Mouse (Mus musculus): Measurements from ENCODE around the gene Apba3. TPM values are rescaled to one million over a fixed set of nuclear protein-coding genes. Genes with fewer than 3 reads are reported as not detected.
A peak's percentile ranks its signal among the peaks of the same experiment; 100 is the strongest.

Apba3 gene
- polyA plus RNA-seq, 1 experiment from 2014 or later = 45.3 TPM

GRCm38 (mm10) chr10:81279496-81279895 lies 12.7 kb downstream of the Apba3 start:
- H3K4me3 ChIP-seq (ENCODE audit: low read depth, low read length) = no peak overlapping the region
- WGBS = 34% methylated on average over 10 of the region's 10 CpGs
- H3K4me1 ChIP-seq (ENCODE audit: control insufficient read depth, insufficient read depth, low read length) = 0 out of 2 replicates have a peak, but pooled peaks cover 2% of the 10 kb centered on the region
- H3K9me3 ChIP-seq (ENCODE audit: control insufficient read depth, low read length) = no peaks in the 10 kb centered on the region
- H3K9ac ChIP-seq (ENCODE audit: low read length) = no peak overlapping the region
- 0 out of 2 replicates have a peak overlapping the region, but pooled peaks have one; percentile 11 for H3K4me2 ChIP-seq (ENCODE audit: low read depth, severe bottlenecking)
- H3K27ac ChIP-seq (replicated peaks; ENCODE audit: low read depth, low read length) = no peak overlapping the region
- ATAC-seq (ENCODE audit: insufficient number of reproducible peaks, low FRiP score, low TSS enrichment, low read depth) (no peak), DNase-seq (ENCODE audit: low spot score) (no peak)
- peaks cover 31% of the 10 kb centered on the region for H3K27me3 ChIP-seq (ENCODE audit: control insufficient read depth, insufficient read depth, low read length)
- no peaks in the 10 kb centered on the region for H3K36me3 ChIP-seq (ENCODE audit: control insufficient read depth, insufficient read depth, low read length)

- no peak for ATAC-seq (ENCODE audit: insufficient number of reproducible peaks, low FRiP score, low TSS enrichment, low read depth)
- Histone ChIP-seq H3K27me3 (ENCODE audit: control insufficient read depth, insufficient read depth, low read length) (peaks cover 43% of the 10 kb centered on the region), H3K9ac (ENCODE audit: low read length) (no peak overlapping the region), H3K9me3 (ENCODE audit: control insufficient read depth, low read length) (no peaks in the 10 kb centered on the region), H3K4me3 (ENCODE audit: low read depth, low read length) (no peak overlapping the region; the same call in 1 of the 2 replicates), H3K27ac (replicated peaks; ENCODE audit: low read depth, low read length) (no peak overlapping the region), H3K36me3 (ENCODE audit: control insufficient read depth, insufficient read depth, low read length) (no peaks in the 10 kb centered on the region), H3K4me1 (ENCODE audit: control insufficient read depth, insufficient read depth, low read length) (peaks cover 8% of the 10 kb centered on the region), H3K4me2 (ENCODE audit: low read depth, severe bottlenecking) (no peak overlapping the region)
- 43% methylated on average over 6 of the region's 6 CpGs for WGBS
- DNase-seq (ENCODE audit: low spot score) = no peak
Observed at GRCm38 (mm10) chr10:81284189-81284588, 17.4 kb downstream of the Apba3 start.

DNA sequence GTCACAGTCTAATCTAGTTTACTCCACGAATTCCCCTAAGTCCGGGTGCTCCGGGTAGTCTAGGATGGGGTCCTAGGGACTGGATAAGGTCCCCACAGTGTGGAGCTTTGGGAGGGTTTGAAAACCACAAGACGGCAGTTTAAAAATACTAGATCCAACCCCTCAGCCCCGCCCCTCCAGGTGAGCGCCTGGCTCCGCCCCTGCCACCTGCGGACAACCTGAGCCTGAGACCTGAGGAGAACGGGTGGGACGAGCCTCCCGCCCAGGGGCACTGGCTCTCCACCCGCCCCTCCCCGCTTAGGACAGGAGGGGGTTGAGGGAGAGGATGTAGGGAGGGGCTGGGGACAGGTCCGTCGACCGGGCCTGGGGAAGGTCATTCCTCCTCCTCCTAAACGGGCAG lies 18.0 kb downstream of the Apba3 start:
- DNase-seq (ENCODE audit: low spot score) (peak; percentile 52), ATAC-seq (ENCODE audit: insufficient number of reproducible peaks, low FRiP score, low TSS enrichment, low read depth) (no peak)
- no peak overlapping the region for H3K9ac ChIP-seq (ENCODE audit: low read length)
- no peak overlapping the region for H3K27ac ChIP-seq (replicated peaks; ENCODE audit: low read depth, low read length)
- no peaks in the 10 kb centered on the region for H3K36me3 ChIP-seq (ENCODE audit: control insufficient read depth, insufficient read depth, low read length)
- 0 out of 2 replicates have a peak overlapping the region, but pooled peaks have one; percentile 15 for H3K4me2 ChIP-seq (ENCODE audit: low read depth, severe bottlenecking)
- peaks cover 45% of the 10 kb centered on the region for H3K27me3 ChIP-seq (ENCODE audit: control insufficient read depth, insufficient read depth, low read length)
- no peaks in the 10 kb centered on the region for H3K9me3 ChIP-seq (ENCODE audit: control insufficient read depth, low read length)
- WGBS = 10% methylated on average over 17 of the region's 17 CpGs
- peak overlapping the region; percentile 8; the same call in 1 of the 2 replicates for H3K4me3 ChIP-seq (ENCODE audit: low read depth, low read length)
- peaks cover 8% of the 10 kb centered on the region for H3K4me1 ChIP-seq (ENCODE audit: control insufficient read depth, insufficient read depth, low read length)

GRCm38 (mm10) chr10:81285694-81286450 lies 19.1 kb downstream of the Apba3 start:
- H3K9me3 ChIP-seq (ENCODE audit: control insufficient read depth, low read length) = no peaks in the 10 kb centered on the region
- peaks cover 10% of the 10 kb centered on the region for H3K4me1 ChIP-seq (ENCODE audit: control insufficient read depth, insufficient read depth, low read length)
- H3K4me3 ChIP-seq (ENCODE audit: low read depth, low read length) = peak overlapping the region; percentile 32
- H3K27ac ChIP-seq (replicated peaks; ENCODE audit: low read depth, low read length) = no peak overlapping the region
- DNase-seq (ENCODE audit: low spot score) (peak; percentile 95), ATAC-seq (ENCODE audit: insufficient number of reproducible peaks, low FRiP score, low TSS enrichment, low read depth) (peak; percentile 66)
- H3K4me2 ChIP-seq (ENCODE audit: low read depth, severe bottlenecking) = peak overlapping the region; percentile 67
- WGBS = 2% methylated on average over 53 of the region's 54 CpGs
- H3K36me3 ChIP-seq (ENCODE audit: control insufficient read depth, insufficient read depth, low read length) = no peaks in the 10 kb centered on the region
- H3K27me3 ChIP-seq (ENCODE audit: control insufficient read depth, insufficient read depth, low read length) = peaks cover 51% of the 10 kb centered on the region
- peak overlapping the region; percentile 34 for H3K9ac ChIP-seq (ENCODE audit: low read length)

GRCm38 (mm10) chr10:81286586-81286985 lies 19.8 kb downstream of the Apba3 start:
- 37% methylated on average over 6 of the region's 6 CpGs for WGBS
- Histone ChIP-seq H3K27ac (replicated peaks; ENCODE audit: low read depth, low read length) (no peak overlapping the region), H3K4me1 (ENCODE audit: control insufficient read depth, insufficient read depth, low read length) (peaks cover 13% of the 10 kb centered on the region), H3K27me3 (ENCODE audit: control insufficient read depth, insufficient read depth, low read length) (peaks cover 54% of the 10 kb centered on the region), H3K36me3 (ENCODE audit: control insufficient read depth, insufficient read depth, low read length) (no peaks in the 10 kb centered on the region), H3K9ac (ENCODE audit: low read length) (no peak overlapping the region), H3K9me3 (ENCODE audit: control insufficient read depth, low read length) (no peaks in the 10 kb centered on the region), H3K4me2 (ENCODE audit: low read depth, severe bottlenecking) (no peak overlapping the region), H3K4me3 (ENCODE audit: low read depth, low read length) (no peak overlapping the region)
- DNase-seq (ENCODE audit: low spot score) (no peak), ATAC-seq (ENCODE audit: insufficient number of reproducible peaks, low FRiP score, low TSS enrichment, low read depth) (no peak)

GRCm38 (mm10) chr10:81287513-81288157 lies 20.9 kb downstream of the Apba3 start:
- Histone ChIP-seq H3K36me3 (ENCODE audit: control insufficient read depth, insufficient read depth, low read length) (no peaks in the 10 kb centered on the region), H3K4me3 (ENCODE audit: low read depth, low read length) (no peak overlapping the region), H3K4me2 (ENCODE audit: low read depth, severe bottlenecking) (no peak overlapping the region), H3K4me1 (ENCODE audit: control insufficient read depth, insufficient read depth, low read length) (peaks cover 13% of the 10 kb centered on the region), H3K9ac (ENCODE audit: low read length) (no peak overlapping the region), H3K27me3 (ENCODE audit: control insufficient read depth, insufficient read depth, low read length) (peaks cover 49% of the 10 kb centered on the region), H3K9me3 (ENCODE audit: control insufficient read depth, low read length) (no peaks in the 10 kb centered on the region), H3K27ac (replicated peaks; ENCODE audit: low read depth, low read length) (no peak overlapping the region)
- 58% methylated on average over 8 of the region's 8 CpGs for WGBS
- DNase-seq (ENCODE audit: low spot score) = peak; percentile 76
- no peak for ATAC-seq (ENCODE audit: insufficient number of reproducible peaks, low FRiP score, low TSS enrichment, low read depth)

- H3K9me3 ChIP-seq (ENCODE audit: control insufficient read depth, low read length) = no peaks in the 10 kb centered on the region
- H3K4me1 ChIP-seq (ENCODE audit: control insufficient read depth, insufficient read depth, low read length) = peaks cover 14% of the 10 kb centered on the region
- 31% methylated on average over 6 of the region's 6 CpGs for WGBS
- H3K36me3 ChIP-seq (ENCODE audit: control insufficient read depth, insufficient read depth, low read length) = no peaks in the 10 kb centered on the region
- H3K4me2 ChIP-seq (ENCODE audit: low read depth, severe bottlenecking) = no peak overlapping the region
- H3K9ac ChIP-seq (ENCODE audit: low read length) = no peak overlapping the region
- H3K27ac ChIP-seq (replicated peaks; ENCODE audit: low read depth, low read length) = no peak overlapping the region
- no peak for ATAC-seq (ENCODE audit: insufficient number of reproducible peaks, low FRiP score, low TSS enrichment, low read depth)
- H3K27me3 ChIP-seq (ENCODE audit: control insufficient read depth, insufficient read depth, low read length) = peaks cover 40% of the 10 kb centered on the region
- DNase-seq (ENCODE audit: low spot score) = peak; percentile 66
- H3K4me3 ChIP-seq (ENCODE audit: low read depth, low read length) = no peak overlapping the region
Observed at GRCm38 (mm10) chr10:81288601-81289000, 21.8 kb downstream of the Apba3 start.

DNA sequence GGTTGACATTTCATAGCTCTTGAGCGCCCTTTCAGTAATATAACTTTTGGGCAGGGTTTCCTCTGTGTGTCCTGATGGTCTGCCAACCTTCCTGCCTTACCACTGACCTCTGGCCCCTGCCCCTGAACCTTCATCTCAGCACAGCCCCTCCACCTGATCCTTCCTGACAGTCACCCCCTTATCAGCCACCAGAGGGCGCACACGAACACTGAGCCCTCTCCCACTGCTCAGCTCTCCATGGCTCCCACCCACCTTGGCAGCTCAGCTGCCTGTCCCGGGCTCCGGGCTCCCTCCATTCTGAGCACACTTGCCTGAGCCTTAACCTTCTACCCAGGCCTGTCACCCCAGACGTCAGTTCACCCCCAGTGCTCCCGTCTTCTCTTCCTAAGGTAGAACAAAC lies 22.5 kb downstream of the Apba3 start:
- no peak for ATAC-seq (ENCODE audit: insufficient number of reproducible peaks, low FRiP score, low TSS enrichment, low read depth)
- H3K4me2 ChIP-seq (ENCODE audit: low read depth, severe bottlenecking) = no peak overlapping the region
- 5% methylated on average over 7 of the region's 7 CpGs for WGBS

More for the DNA sequence above, 22.5 kb downstream of the Apba3 start:
- Histone ChIP-seq H3K4me1 (ENCODE audit: control insufficient read depth, insufficient read depth, low read length) (peaks cover 21% of the 10 kb centered on the region), H3K9ac (ENCODE audit: low read length) (no peak overlapping the region), H3K4me3 (ENCODE audit: low read depth, low read length) (no peak overlapping the region), H3K27ac (replicated peaks; ENCODE audit: low read depth, low read length) (no peak overlapping the region), H3K36me3 (ENCODE audit: control insufficient read depth, insufficient read depth, low read length) (no peaks in the 10 kb centered on the region), H3K27me3 (ENCODE audit: control insufficient read depth, insufficient read depth, low read length) (peaks cover 33% of the 10 kb centered on the region), H3K9me3 (ENCODE audit: control insufficient read depth, low read length) (no peaks in the 10 kb centered on the region)
- peak; percentile 79 for DNase-seq (ENCODE audit: low spot score)

All from limb, embryonic 11.5 days (tissue).